Mouse (Mus musculus) olfactory bulb, adult 2 months (tissue): Measurements from ENCODE around the gene Ccl9.

Experiments used
- CTCF ChIP-seq: fragments of 200-500 bp; IDR thresholded peaks from 2 replicates; pipeline ENCODE4 v1.5.1; 2012; ENCODE audit warnings: low read depth, mild to moderate bottlenecking, low read length, moderate library complexity; ENCODE audit not compliant: insufficient read depth
- POLR2A ChIP-seq: fragments of 200-500 bp; IDR thresholded peaks from 2 replicates; pipeline ENCODE4 v1.6.1; 2012; ENCODE audit warnings: mild to moderate bottlenecking, low read depth, low read length, moderate library complexity; ENCODE audit not compliant: insufficient read depth

- TF ChIP-seq CTCF, result no peak
- no peak for TF ChIP-seq POLR2A
Observed at GRCm38 (mm10) chr11:83550186-83550632, 28.2 kb downstream of the Ccl9 start.
